Mouse (Mus musculus) liver, embryonic 13.5 days (tissue): Measurements from ENCODE around the gene Milr1. TPM values are rescaled to one million over a fixed set of nuclear protein-coding genes. Genes with fewer than 3 reads are reported as not detected.

Experiments used
- ATAC-seq: fragments of 200-750 bp; cut with Nextera tagmentation; 2 replicates; pipeline ENCODE4 v1.8.0; 2017; ENCODE audit warnings: low read depth, mild to moderate bottlenecking, moderate number of reproducible peaks, moderate library complexity
- DNase-seq: peaks from one replicate; pipeline ENCODE4 v3.0.0; 2022
- H3K27ac ChIP-seq: fragments of 300-500 bp; sonication (generic); 2 replicates; pipeline ENCODE4 v1.5.1; 2015; ENCODE audit warnings: moderate library complexity, mild to moderate bottlenecking, inconsistent platforms
- H3K27me3 ChIP-seq: fragments of 300-500 bp; sonication (generic); 2 replicates; pipeline ENCODE4 v1.6.1; 2015; ENCODE audit warnings: mild to moderate bottlenecking, inconsistent platforms
- H3K36me3 ChIP-seq: fragments of 300-500 bp; sonication (generic); 2 replicates; pipeline ENCODE4 v1.6.1; 2015; ENCODE audit warnings: mild to moderate bottlenecking, inconsistent platforms
- H3K4me1 ChIP-seq: fragments of 300-500 bp; sonication (generic); replicated peaks from 2 replicates; pipeline ENCODE4 v1.6.1; 2015; ENCODE audit warnings: inconsistent platforms
- H3K4me2 ChIP-seq: fragments of 300-500 bp; sonication (generic); 2 replicates; pipeline ENCODE4 v1.6.1; 2015; ENCODE audit warnings: inconsistent platforms, mild to moderate bottlenecking, moderate library complexity
- H3K4me3 ChIP-seq: fragments of 300-500 bp; sonication (generic); replicated peaks from 2 replicates; pipeline ENCODE4 v1.5.1; 2015; ENCODE audit warnings: mild to moderate bottlenecking, inconsistent platforms
- H3K9ac ChIP-seq: fragments of 300-500 bp; sonication (generic); 2 replicates; pipeline ENCODE4 v1.6.1; 2015; ENCODE audit warnings: mild to moderate bottlenecking, inconsistent platforms
- H3K9me3 ChIP-seq: fragments of 300-500 bp; sonication (generic); replicated peaks from 2 replicates; pipeline ENCODE4 v1.6.1; 2016; ENCODE audit warnings: inconsistent platforms
- WGBS: fragments of 180-500 bp; shearing (Covaris S2); methylation state at CpG from one replicate; pipeline ENCODE4 v1.1.7; 2015; ENCODE audit not compliant: insufficient replicate concordance; 5-methylcytosine and 5-hydroxymethylcytosine counted together
- polyA plus RNA-seq: library from polyadenylated mRNA; unstranded; fragments of >200 nt; fragmentation: Nextera tagmentation; extraction: Ambion mirVana; gene quantifications from 2 replicates; pipeline ENCODE4 v1.2.1, GENCODE M21; 2015

Milr1 gene
- polyA plus RNA-seq, 1 experiment from 2014 or later, result 2.7 TPM

- Histone ChIP-seq H3K9me3 (no peaks in the 10 kb centered on the region), H3K27ac (no peak overlapping the region), H3K4me1 (peaks cover 20% of the 10 kb centered on the region), H3K9ac (no peak overlapping the region), H3K27me3 (0 out of 2 replicates have a peak, but pooled peaks cover 8% of the 10 kb centered on the region), H3K36me3 (no peaks in the 10 kb centered on the region), H3K4me2 (no peak overlapping the region), H3K4me3 (no peak overlapping the region)
- ATAC-seq (no peak), DNase-seq (no peak)
- 50% methylated on average over 6 of the region's 6 CpGs for WGBS
Measured at GRCm38 (mm10) chr11:106753314-106753713, 2.3 kb downstream of the Milr1 start.

- Histone ChIP-seq H3K4me1 (peaks cover 16% of the 10 kb centered on the region), H3K9ac (no peak overlapping the region), H3K9me3 (no peaks in the 10 kb centered on the region), H3K27me3 (0 out of 2 replicates have a peak, but pooled peaks cover 8% of the 10 kb centered on the region), H3K36me3 (no peaks in the 10 kb centered on the region), H3K4me2 (no peak overlapping the region), H3K27ac (no peak overlapping the region), H3K4me3 (no peak overlapping the region)
- 58% methylated on average over 5 of the region's 5 CpGs for WGBS
- ATAC-seq (no peak), DNase-seq (no peak)
Measured at GRCm38 (mm10) chr11:106755583-106755982, 4.6 kb downstream of the Milr1 start.

- Histone ChIP-seq H3K27me3 (no peaks in the 10 kb centered on the region), H3K4me1 (peaks cover 33% of the 10 kb centered on the region), H3K9me3 (no peaks in the 10 kb centered on the region), H3K36me3 (no peaks in the 10 kb centered on the region), H3K4me2 (no peak overlapping the region), H3K27ac (0 out of 2 replicates have a peak overlapping the region, but pooled peaks have one; percentile 8), H3K4me3 (no peak overlapping the region), H3K9ac (no peak overlapping the region)
- 56% methylated on average over 3 of the region's 3 CpGs for WGBS
- no peak for ATAC-seq
- no peak for DNase-seq
Measured at GRCm38 (mm10) chr11:106759028-106759427, 8.0 kb downstream of the Milr1 start.

- DNase-seq, result no peak
- Histone ChIP-seq H3K36me3 (peaks cover 6% of the 10 kb centered on the region; the same call in 1 of the 2 replicates), H3K27ac (no peak overlapping the region), H3K9ac (no peak overlapping the region), H3K27me3 (no peaks in the 10 kb centered on the region), H3K4me2 (no peak overlapping the region), H3K4me3 (no peak overlapping the region), H3K4me1 (peaks cover 41% of the 10 kb centered on the region), H3K9me3 (no peaks in the 10 kb centered on the region)
- WGBS, result 77% methylated on average over 5 of the region's 5 CpGs
- no peak for ATAC-seq
Measured at GRCm38 (mm10) chr11:106760511-106760910, 9.5 kb downstream of the Milr1 start.

- 15% methylated on average over 5 of the region's 5 CpGs for WGBS
- Histone ChIP-seq H3K36me3 (peaks cover 22% of the 10 kb centered on the region), H3K4me1 (peaks cover 41% of the 10 kb centered on the region), H3K27ac (peak overlapping the region; percentile 67), H3K4me3 (no peak overlapping the region), H3K27me3 (no peaks in the 10 kb centered on the region), H3K9me3 (no peaks in the 10 kb centered on the region), H3K9ac (0 out of 2 replicates have a peak overlapping the region, but pooled peaks have one; percentile 10), H3K4me2 (no peak overlapping the region)
- peak; percentile 32; the same call in 1 of the 2 replicates for ATAC-seq
- DNase-seq, result no peak
Measured at GRCm38 (mm10) chr11:106762139-106762799, 11.2 kb downstream of the Milr1 start.

GRCm38 (mm10) chr11:106762800-106763185 lies 11.8 kb downstream of the Milr1 start:
- 51% methylated on average over 9 of the region's 9 CpGs for WGBS
- Histone ChIP-seq H3K4me1 (peaks cover 41% of the 10 kb centered on the region), H3K4me2 (no peak overlapping the region), H3K27me3 (no peaks in the 10 kb centered on the region), H3K4me3 (no peak overlapping the region), H3K9ac (no peak overlapping the region), H3K27ac (peak overlapping the region; percentile 67), H3K9me3 (peaks cover 3% of the 10 kb centered on the region; the same call in 1 of the 2 replicates), H3K36me3 (peaks cover 28% of the 10 kb centered on the region)
- 0 out of 2 replicates have a peak, but pooled peaks have one; percentile 4 for ATAC-seq
- no peak for DNase-seq

GRCm38 (mm10) chr11:106766611-106767162 lies 15.7 kb downstream of the Milr1 start:
- Histone ChIP-seq H3K9me3 (peaks cover 4% of the 10 kb centered on the region; the same call in 1 of the 2 replicates), H3K9ac (no peak overlapping the region), H3K27me3 (no peaks in the 10 kb centered on the region), H3K4me3 (no peak overlapping the region), H3K36me3 (peaks cover 64% of the 10 kb centered on the region), H3K27ac (no peak overlapping the region), H3K4me2 (no peak overlapping the region), H3K4me1 (peaks cover 39% of the 10 kb centered on the region)
- 74% methylated on average over 4 of the region's 4 CpGs for WGBS
- DNase-seq, result no peak
- no peak for ATAC-seq

- no peak overlapping the region for H3K4me3 ChIP-seq
- H3K9ac ChIP-seq, result no peak overlapping the region
- H3K27ac ChIP-seq, result no peak overlapping the region
- H3K9me3 ChIP-seq, result peaks cover 4% of the 10 kb centered on the region; the same call in 1 of the 2 replicates
- 90% methylated on average over 4 of the region's 4 CpGs for WGBS
- DNase-seq (no peak), ATAC-seq (no peak)
- peaks cover 31% of the 10 kb centered on the region for H3K4me1 ChIP-seq
- H3K27me3 ChIP-seq, result no peaks in the 10 kb centered on the region
- H3K36me3 ChIP-seq, result peaks cover 72% of the 10 kb centered on the region
- no peak overlapping the region for H3K4me2 ChIP-seq
Measured at GRCm38 (mm10) chr11:106767516-106767915, 16.5 kb downstream of the Milr1 start.

- peaks cover 7% of the 10 kb centered on the region; the same call in 1 of the 2 replicates for H3K4me1 ChIP-seq
- H3K4me2 ChIP-seq, result no peak overlapping the region
- no peak overlapping the region; the same call in 1 of the 2 replicates for H3K27ac ChIP-seq
- 60% methylated on average over 9 of the region's 9 CpGs for WGBS
- no peaks in the 10 kb centered on the region for H3K27me3 ChIP-seq
- peak; percentile 61 for ATAC-seq
- peak; percentile 35 for DNase-seq
- peaks cover 95% of the 10 kb centered on the region for H3K36me3 ChIP-seq
- peaks cover 4% of the 10 kb centered on the region; the same call in 1 of the 2 replicates for H3K9me3 ChIP-seq
- no peak overlapping the region for H3K9ac ChIP-seq
- no peak overlapping the region for H3K4me3 ChIP-seq
Measured at GRCm38 (mm10) chr11:106770195-106770974, 19.4 kb downstream of the Milr1 start.

GRCm38 (mm10) chr11:106773061-106773460 lies 22.0 kb downstream of the Milr1 start:
- 93% methylated on average over 9 of the region's 9 CpGs for WGBS
- no peak overlapping the region for H3K9ac ChIP-seq
- no peaks in the 10 kb centered on the region for H3K27me3 ChIP-seq
- ATAC-seq, result no peak
- H3K27ac ChIP-seq, result no peak overlapping the region
- no peaks in the 10 kb centered on the region for H3K9me3 ChIP-seq
- no peak overlapping the region for H3K4me2 ChIP-seq
- no peak for DNase-seq
- H3K36me3 ChIP-seq, result peaks cover 89% of the 10 kb centered on the region
- peaks cover 19% of the 10 kb centered on the region for H3K4me1 ChIP-seq
- no peak overlapping the region for H3K4me3 ChIP-seq

- ATAC-seq (no peak), DNase-seq (no peak)
- Histone ChIP-seq H3K36me3 (peaks cover 72% of the 10 kb centered on the region), H3K9me3 (no peaks in the 10 kb centered on the region), H3K27ac (no peak overlapping the region), H3K4me2 (no peak overlapping the region), H3K4me3 (peak overlapping the region; percentile 84; the same call in 1 of the 2 replicates), H3K9ac (no peak overlapping the region), H3K4me1 (peaks cover 29% of the 10 kb centered on the region), H3K27me3 (no peaks in the 10 kb centered on the region)
- 84% methylated on average over 4 of the region's 4 CpGs for WGBS
Measured at GRCm38 (mm10) chr11:106776960-106777359, 25.9 kb downstream of the Milr1 start.
